Mouse (Mus musculus): ENCODE results near the gene Ube2v1.
"Not testable (repeated sequence)": the region's sequence is repeated elsewhere in the genome, so short reads cannot be mapped to it uniquely, and the experiment has no call there.

Gene Ube2v1

GRCm38 (mm10) chr2:167622352-167622751 lies 9.5 kb downstream of the Ube2v1 start:
- no peak for DNase-seq (ENCODE audit: low read depth, low spot score)

GRCm38 (mm10) chr2:167621255-167622087 lies 10.4 kb downstream of the Ube2v1 start:
- DNase-seq (ENCODE audit: low read depth, low spot score): peak; percentile 59

GRCm38 (mm10) chr2:167617472-167617871 lies 14.4 kb downstream of the Ube2v1 start:
- DNase-seq (ENCODE audit: low read depth, low spot score): no peak

GRCm38 (mm10) chr2:167617034-167617433 lies 14.9 kb downstream of the Ube2v1 start:
- no peak for DNase-seq (ENCODE audit: low read depth, low spot score)

DNA sequence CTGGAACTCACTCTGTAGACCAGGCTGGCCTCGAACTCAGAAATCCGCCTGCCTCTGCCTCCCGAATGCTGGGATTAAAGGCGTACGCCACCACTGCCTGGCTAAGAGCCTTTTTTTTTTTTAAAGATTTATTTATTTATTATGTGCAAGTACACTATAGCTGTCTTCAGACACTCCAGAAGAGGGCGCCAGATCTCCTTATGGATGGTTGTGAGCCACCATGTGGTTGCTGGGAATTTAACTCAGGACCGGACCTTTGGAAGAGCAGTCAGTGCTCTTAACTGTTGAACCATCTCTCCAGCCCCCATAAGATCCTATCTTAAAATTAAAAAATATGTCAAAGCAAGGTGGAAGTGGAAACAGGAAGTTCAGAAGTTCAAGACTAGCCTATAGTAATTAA lies 18.6 kb downstream of the Ube2v1 start:
- not testable (repeated sequence) for DNase-seq (ENCODE audit: low read depth, low spot score)

- no peak for DNase-seq (ENCODE audit: low read depth, low spot score)
These were observed 19.8 kb downstream of the Ube2v1 start for GRCm38 (mm10) chr2:167612122-167612521.

GRCm38 (mm10) chr2:167611287-167611686 lies 20.6 kb downstream of the Ube2v1 start:
- DNase-seq (ENCODE audit: low read depth, low spot score): no peak

GRCm38 (mm10) chr2:167606745-167607123 lies 25.2 kb downstream of the Ube2v1 start:
- DNase-seq (ENCODE audit: low read depth, low spot score): no peak

GRCm38 (mm10) chr2:167605817-167606744 lies 25.8 kb downstream of the Ube2v1 start:
- no peak for DNase-seq (ENCODE audit: low read depth, low spot score)

DNA sequence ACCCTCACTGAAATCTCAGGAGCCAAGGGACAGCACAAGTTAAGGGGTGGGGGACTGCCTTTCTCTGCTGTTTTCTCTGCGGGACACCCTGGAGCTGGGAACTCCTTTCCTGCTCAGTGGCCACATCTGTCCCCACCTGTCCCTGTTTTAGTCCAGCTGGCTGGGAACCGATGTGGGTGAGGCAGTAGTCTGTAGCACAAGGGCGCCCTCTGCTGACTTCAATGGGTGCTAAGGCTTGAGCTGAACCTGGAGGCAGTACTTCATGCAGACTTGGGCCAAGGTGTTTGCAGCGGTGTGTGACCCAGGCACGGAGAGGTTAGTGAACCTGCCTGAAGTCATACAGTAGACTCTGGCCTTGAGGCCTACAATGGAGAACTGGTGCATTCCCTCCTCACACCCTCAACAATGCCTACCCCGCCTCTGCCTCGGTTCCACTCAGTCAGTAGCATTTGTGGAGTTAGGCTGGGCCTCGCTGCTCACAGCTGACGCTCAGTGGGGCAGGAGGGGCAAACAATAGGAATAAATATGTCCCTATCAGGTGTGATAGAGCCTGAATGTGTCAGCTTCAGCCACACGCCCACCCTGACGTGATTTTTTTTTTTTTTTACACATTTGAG lies 26.6 kb downstream of the Ube2v1 start:
- DNase-seq (ENCODE audit: low read depth, low spot score): peak; percentile 80

DNA sequence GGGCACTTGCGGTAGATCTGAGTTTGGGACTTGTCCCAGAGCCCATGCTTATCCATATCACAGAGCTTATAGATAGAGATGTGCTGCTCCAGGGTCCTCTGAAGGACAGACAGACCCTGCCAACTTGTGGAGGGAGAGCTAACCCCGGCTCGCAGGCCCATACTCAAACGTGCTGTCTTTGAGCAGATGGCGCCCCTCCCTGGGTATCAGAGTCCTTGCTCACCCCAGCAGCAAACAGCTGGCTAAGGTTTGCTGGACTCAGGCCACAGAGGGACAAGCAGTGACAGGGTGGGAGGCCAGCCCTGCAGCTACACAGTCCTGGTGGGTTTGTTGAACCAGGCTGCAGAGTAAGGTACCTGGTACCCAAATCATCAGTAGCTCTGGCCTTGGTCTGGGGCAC lies 28.9 kb downstream of the Ube2v1 start:
- DNase-seq (ENCODE audit: low read depth, low spot score): no peak

DNA sequence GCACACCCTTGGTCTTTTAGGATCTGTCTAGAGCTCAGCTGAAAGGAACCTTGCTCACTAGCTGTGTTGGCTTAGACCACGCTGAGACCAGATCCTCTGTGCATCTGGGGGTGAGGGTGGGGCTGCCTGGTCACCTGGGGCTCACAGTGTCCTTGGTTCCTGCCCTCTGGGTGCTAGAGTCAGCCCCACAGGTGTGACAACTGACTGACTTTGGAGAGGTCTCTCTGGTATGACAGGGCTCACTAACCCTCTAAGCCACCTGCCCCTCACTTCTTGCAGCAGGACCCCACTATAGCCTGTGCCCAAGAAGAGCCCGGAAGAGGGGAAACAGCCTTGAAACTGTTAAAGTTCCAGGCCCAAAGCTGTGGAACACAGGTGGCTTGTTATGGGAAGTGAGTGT lies 29.5 kb downstream of the Ube2v1 start:
- no peak for DNase-seq (ENCODE audit: low read depth, low spot score)

DNA sequence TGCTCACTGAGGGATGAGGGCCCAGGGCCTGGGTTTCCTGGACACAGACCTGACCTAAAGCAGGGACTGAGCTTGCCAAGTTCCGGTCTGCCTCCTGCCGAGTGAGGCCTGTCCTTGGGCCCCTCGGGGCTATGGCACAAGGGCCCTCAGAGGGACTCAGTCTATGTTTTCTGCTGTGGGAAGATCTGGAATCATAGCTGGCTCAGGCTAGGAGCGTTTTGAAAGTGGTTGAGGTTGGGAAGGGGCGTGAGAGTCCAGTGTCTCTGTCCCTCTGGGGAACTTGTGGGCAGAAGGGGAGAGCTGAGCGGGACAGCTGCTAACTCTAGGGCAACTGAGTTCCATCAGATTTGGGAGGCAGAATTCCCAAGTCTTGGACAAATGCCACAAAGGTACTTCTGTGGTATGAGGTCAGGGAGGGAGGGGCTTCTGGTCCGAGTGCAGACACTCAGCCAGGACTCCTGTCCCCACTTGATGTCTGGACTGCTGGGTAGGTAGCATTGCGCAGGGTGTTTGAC lies 31.4 kb downstream of the Ube2v1 start:
- no peak for DNase-seq (ENCODE audit: low read depth, low spot score)

GRCm38 (mm10) chr2:167599917-167600316 lies 32.0 kb downstream of the Ube2v1 start:
- DNase-seq (ENCODE audit: low read depth, low spot score): no peak

GRCm38 (mm10) chr2:167599195-167599594 lies 32.7 kb downstream of the Ube2v1 start:
- DNase-seq (ENCODE audit: low read depth, low spot score): no peak

- no peak for DNase-seq (ENCODE audit: low read depth, low spot score)
These were observed 34.3 kb downstream of the Ube2v1 start for GRCm38 (mm10) chr2:167597492-167598186.

- no peak for DNase-seq (ENCODE audit: low read depth, low spot score)
These were observed 35.0 kb downstream of the Ube2v1 start for GRCm38 (mm10) chr2:167596726-167597491.

GRCm38 (mm10) chr2:167596262-167596661 lies 35.6 kb downstream of the Ube2v1 start:
- DNase-seq (ENCODE audit: low read depth, low spot score): no peak

- DNase-seq (ENCODE audit: low read depth, low spot score): no peak
These were observed 36.1 kb downstream of the Ube2v1 start for GRCm38 (mm10) chr2:167595761-167596171.

- DNase-seq (ENCODE audit: low read depth, low spot score): no peak
These were observed 37.4 kb downstream of the Ube2v1 start for GRCm38 (mm10) chr2:167594444-167594934.

Measured in CD4-positive helper T cell, adult 2 months (primary cell).